Mouse (Mus musculus): ENCODE measurements around the gene Ube2f. TPM values are rescaled to one million over a fixed set of nuclear protein-coding genes. Genes with fewer than 3 reads are reported as not detected.

Ube2f gene
- total and polyA plus RNA-seq, 2 experiments from 2014 or later = 34.1 to 46.7 TPM

- TF ChIP-seq CTCF (IDR thresholded peaks at IDR 0.05; ENCODE audit: low read depth) = no peak
These were observed 12.4 kb downstream of the Ube2f start for GRCm38 (mm10) chr1:91262508-91262907.

DNA sequence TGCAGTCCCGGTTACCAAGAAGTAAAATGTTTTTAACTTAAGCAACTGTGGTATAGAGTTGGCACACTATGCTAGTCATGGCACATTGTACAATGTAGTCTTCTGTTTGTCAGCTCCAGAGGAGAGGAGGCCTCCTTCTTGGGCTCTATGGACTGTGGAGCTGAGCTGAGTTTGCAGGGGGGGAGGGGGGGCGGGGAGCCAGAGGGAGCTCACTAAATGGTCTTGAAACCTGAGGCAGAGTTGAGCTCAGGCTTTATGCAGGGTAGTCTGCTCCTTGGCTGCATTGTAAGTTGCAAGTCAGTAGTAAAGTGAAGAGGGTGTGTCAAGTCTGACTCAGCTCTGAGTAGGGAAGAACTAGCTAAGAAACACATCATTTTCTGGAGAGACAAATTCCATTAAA lies 22.2 kb downstream of the Ube2f start:
- WGBS = 90% methylated on average over 2 of the region's 2 CpGs

More at GRCm38 (mm10) chr1:91262508-91262907, 12.4 kb downstream of the Ube2f start:
- no peaks in the 10 kb centered on the region for H3K9me3 ChIP-seq (ENCODE audit: low read length)
- DNase-seq (ENCODE audit: low spot score) = no peak
- no peak overlapping the region for H3K27ac ChIP-seq
- 84% methylated on average over 7 of the region's 7 CpGs for WGBS
- no peaks in the 10 kb centered on the region for H3K27me3 ChIP-seq (ENCODE audit: insufficient read depth, low read length)
- H3K4me1 ChIP-seq (ENCODE audit: insufficient read depth, low read length) = no peaks in the 10 kb centered on the region
- H3K9ac ChIP-seq (replicated peaks; ENCODE audit: low read length) = no peak overlapping the region
- ATAC-seq = no peak
- peaks cover 8% of the 10 kb centered on the region; the same call in 1 of the 2 replicates for H3K36me3 ChIP-seq (ENCODE audit: insufficient read depth, low read length)
- no peak overlapping the region for H3K4me2 ChIP-seq (ENCODE audit: low read depth, low read length)
- no peak overlapping the region for H3K4me3 ChIP-seq (ENCODE audit: low read length)

GRCm38 (mm10) chr1:91276581-91276980 lies 26.5 kb downstream of the Ube2f start:
- no peak overlapping the region for H3K4me3 ChIP-seq (ENCODE audit: low read length)
- H3K36me3 ChIP-seq (ENCODE audit: insufficient read depth, low read length) = peaks cover 21% of the 10 kb centered on the region
- no peak overlapping the region for H3K9ac ChIP-seq (replicated peaks; ENCODE audit: low read length)
- H3K9me3 ChIP-seq (ENCODE audit: low read length) = no peaks in the 10 kb centered on the region
- WGBS = 95% methylated on average over 4 of the region's 4 CpGs
- no peaks in the 10 kb centered on the region for H3K27me3 ChIP-seq (ENCODE audit: insufficient read depth, low read length)
- DNase-seq (ENCODE audit: low spot score) (no peak), ATAC-seq (no peak)
- H3K4me2 ChIP-seq (ENCODE audit: low read depth, low read length) = no peak overlapping the region
- no peak for TF ChIP-seq CTCF (IDR thresholded peaks at IDR 0.05; ENCODE audit: low read depth)
- no peaks in the 10 kb centered on the region for H3K4me1 ChIP-seq (ENCODE audit: insufficient read depth, low read length)
- no peak overlapping the region for H3K27ac ChIP-seq

More for the DNA sequence above, 22.2 kb downstream of the Ube2f start:
- no peak overlapping the region for H3K4me3 ChIP-seq (ENCODE audit: low read length)
- peaks cover 12% of the 10 kb centered on the region for H3K36me3 ChIP-seq (ENCODE audit: insufficient read depth, low read length)
- no peaks in the 10 kb centered on the region for H3K9me3 ChIP-seq (ENCODE audit: low read length)
- H3K27ac ChIP-seq = no peak overlapping the region
- H3K9ac ChIP-seq (replicated peaks; ENCODE audit: low read length) = no peak overlapping the region
- no peak for ATAC-seq
- no peak for DNase-seq (ENCODE audit: low spot score)
- TF ChIP-seq CTCF (IDR thresholded peaks at IDR 0.05; ENCODE audit: low read depth) = no peak
- no peaks in the 10 kb centered on the region for H3K4me1 ChIP-seq (ENCODE audit: insufficient read depth, low read length)
- H3K27me3 ChIP-seq (ENCODE audit: insufficient read depth, low read length) = no peaks in the 10 kb centered on the region
- no peak overlapping the region for H3K4me2 ChIP-seq (ENCODE audit: low read depth, low read length)

GRCm38 (mm10) chr1:91277480-91277879 lies 27.4 kb downstream of the Ube2f start:
- ATAC-seq = no peak
- Histone ChIP-seq H3K36me3 (ENCODE audit: insufficient read depth, low read length) (peaks cover 21% of the 10 kb centered on the region), H3K27me3 (ENCODE audit: insufficient read depth, low read length) (no peaks in the 10 kb centered on the region), H3K4me3 (ENCODE audit: low read length) (no peak overlapping the region), H3K27ac (no peak overlapping the region), H3K9ac (replicated peaks; ENCODE audit: low read length) (no peak overlapping the region), H3K4me2 (ENCODE audit: low read depth, low read length) (no peak overlapping the region), H3K4me1 (ENCODE audit: insufficient read depth, low read length) (no peaks in the 10 kb centered on the region), H3K9me3 (ENCODE audit: low read length) (no peaks in the 10 kb centered on the region)
- DNase-seq (ENCODE audit: low spot score) = no peak
- no peak for TF ChIP-seq CTCF (IDR thresholded peaks at IDR 0.05; ENCODE audit: low read depth)
- WGBS = 82% methylated on average over 2 of the region's 2 CpGs

- Histone ChIP-seq H3K27me3 (ENCODE audit: insufficient read depth, low read length) (no peaks in the 10 kb centered on the region), H3K9ac (replicated peaks; ENCODE audit: low read length) (no peak overlapping the region), H3K36me3 (ENCODE audit: insufficient read depth, low read length) (peaks cover 21% of the 10 kb centered on the region), H3K4me2 (ENCODE audit: low read depth, low read length) (no peak overlapping the region), H3K9me3 (ENCODE audit: low read length) (no peaks in the 10 kb centered on the region), H3K4me1 (ENCODE audit: insufficient read depth, low read length) (no peaks in the 10 kb centered on the region), H3K27ac (no peak overlapping the region), H3K4me3 (ENCODE audit: low read length) (no peak overlapping the region)
- TF ChIP-seq CTCF (IDR thresholded peaks at IDR 0.05; ENCODE audit: low read depth) = no peak
- ATAC-seq = no peak
- 95% methylated on average over 3 of the region's 3 CpGs for WGBS
- no peak for DNase-seq (ENCODE audit: low spot score)
These were observed 28.5 kb downstream of the Ube2f start for GRCm38 (mm10) chr1:91278410-91279119.

- no peak overlapping the region for H3K4me3 ChIP-seq (ENCODE audit: low read length)
- DNase-seq (ENCODE audit: low spot score) (no peak), ATAC-seq (no peak)
- no peak overlapping the region for H3K27ac ChIP-seq
- H3K27me3 ChIP-seq (ENCODE audit: insufficient read depth, low read length) = no peaks in the 10 kb centered on the region
- no peaks in the 10 kb centered on the region for H3K4me1 ChIP-seq (ENCODE audit: insufficient read depth, low read length)
- H3K9me3 ChIP-seq (ENCODE audit: low read length) = no peaks in the 10 kb centered on the region
- no peak overlapping the region for H3K9ac ChIP-seq (replicated peaks; ENCODE audit: low read length)
- WGBS = 86% methylated on average over 1 of the region's 1 CpGs
- TF ChIP-seq CTCF (IDR thresholded peaks at IDR 0.05; ENCODE audit: low read depth) = no peak
- H3K4me2 ChIP-seq (ENCODE audit: low read depth, low read length) = no peak overlapping the region
- peaks cover 21% of the 10 kb centered on the region for H3K36me3 ChIP-seq (ENCODE audit: insufficient read depth, low read length)
These were observed 29.0 kb downstream of the Ube2f start for GRCm38 (mm10) chr1:91279126-91279525.

DNA sequence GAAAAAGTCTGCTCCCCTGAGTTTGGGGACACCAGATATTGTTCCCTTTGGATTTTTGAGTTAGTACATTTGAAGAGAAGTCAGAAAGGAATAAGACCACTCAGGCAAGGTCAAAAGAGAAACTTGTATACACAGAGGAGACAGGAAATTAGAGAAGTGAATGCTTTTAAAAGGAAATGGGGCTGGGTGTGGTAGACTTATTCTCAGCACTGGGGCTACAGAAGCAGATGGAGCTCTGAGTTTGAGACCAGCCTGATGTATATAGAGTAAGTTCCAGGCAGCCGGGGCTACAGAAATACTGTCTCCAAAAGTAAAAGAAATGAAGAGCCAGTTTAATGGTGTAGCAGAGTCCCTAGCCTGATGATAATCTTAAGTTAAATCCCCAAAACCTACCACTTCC lies 32.5 kb downstream of the Ube2f start:
- H3K9ac ChIP-seq (replicated peaks; ENCODE audit: low read length) = no peak overlapping the region
- H3K9me3 ChIP-seq (ENCODE audit: low read length) = no peaks in the 10 kb centered on the region
- ATAC-seq (no peak), DNase-seq (ENCODE audit: low spot score) (no peak)
- H3K27me3 ChIP-seq (ENCODE audit: insufficient read depth, low read length) = no peaks in the 10 kb centered on the region
- H3K27ac ChIP-seq = no peak overlapping the region
- H3K4me3 ChIP-seq (ENCODE audit: low read length) = no peak overlapping the region
- 93% methylated on average over 1 of the region's 1 CpGs for WGBS
- no peaks in the 10 kb centered on the region for H3K4me1 ChIP-seq (ENCODE audit: insufficient read depth, low read length)
- no peak for TF ChIP-seq CTCF (IDR thresholded peaks at IDR 0.05; ENCODE audit: low read depth)
- peaks cover 34% of the 10 kb centered on the region for H3K36me3 ChIP-seq (ENCODE audit: insufficient read depth, low read length)
- no peak overlapping the region for H3K4me2 ChIP-seq (ENCODE audit: low read depth, low read length)
